Mouse (Mus musculus): Measurements from ENCODE around the gene Pik3r2.

DNA sequence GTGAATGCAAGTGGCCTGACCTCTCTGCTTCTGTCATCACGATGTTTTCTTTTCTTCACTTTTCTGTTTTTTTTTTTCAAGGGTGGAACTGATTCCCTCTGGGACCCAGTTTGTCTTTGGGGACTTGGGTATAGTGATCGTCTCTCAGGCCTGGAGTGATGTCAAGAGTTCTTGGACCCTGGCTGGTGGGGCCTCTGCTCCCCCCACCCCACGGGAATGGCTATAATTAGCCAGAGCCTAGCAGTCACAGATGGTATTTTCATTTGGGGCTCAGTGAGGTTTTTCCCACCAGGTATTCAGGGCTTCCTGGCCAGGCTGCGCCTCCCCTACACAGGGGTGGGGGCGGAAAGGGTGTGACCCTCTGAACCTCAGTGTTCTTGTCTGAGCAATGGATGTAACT lies 34.9 kb downstream of the Pik3r2 start:
- TF ChIP-seq CTCF (IDR thresholded peaks at IDR 0.05; ENCODE audit: extremely low read depth, insufficient read depth, insufficient read length, insufficient replicate concordance), result no peak
- no peak for TF ChIP-seq POLR2A (IDR thresholded peaks at IDR 0.05; ENCODE audit: low read depth, low read length)

All from spleen, adult 2 months (tissue).